Mouse (Mus musculus) liver, postnatal 0 days (tissue): ENCODE results near the gene Rprd1b.

ENCODE experiments used
- CTCF ChIP-seq: sonication (generic); IDR thresholded peaks from 2 replicates; pipeline ENCODE4 v1.5.1; 2016; ENCODE audit warnings: antibody characterized with exemption, low read depth
- EP300 ChIP-seq: IDR thresholded peaks from 2 replicates; pipeline ENCODE4 v1.6.1; 2016; ENCODE audit warnings: antibody characterized with exemption, low read depth, mild to moderate bottlenecking

- TF ChIP-seq CTCF (no peak), EP300 (no peak)
These were observed 35.8 kb upstream of the Rprd1b start for GRCm38 (mm10) chr2:157992501-157992900.
